Mouse (Mus musculus): Measurements from ENCODE around the gene Gm49394. TPM values are rescaled to one million over a fixed set of nuclear protein-coding genes. Genes with fewer than 3 reads are reported as not detected.

The Gm49394 gene
- polyA plus RNA-seq, 1 experiment: not detected

- Histone ChIP-seq H3K27ac (replicated peaks; ENCODE audit: low read depth, low read length) (no peak overlapping the region), H3K4me1 (ENCODE audit: control insufficient read depth, insufficient read depth, insufficient read length, low read length) (no peaks in the 10 kb centered on the region; the same call in 1 of the 2 replicates), H3K4me3 (ENCODE audit: insufficient read depth, low read depth, low read length) (no peak overlapping the region)
These were observed 5.8 kb downstream of the Gm49394 start for GRCm38 (mm10) chr7:142663931-142664421.

- H3K4me3 ChIP-seq (ENCODE audit: insufficient read depth, low read depth, low read length): no peak overlapping the region
- H3K27ac ChIP-seq (replicated peaks; ENCODE audit: low read depth, low read length): no peak overlapping the region
- H3K4me1 ChIP-seq (ENCODE audit: control insufficient read depth, insufficient read depth, insufficient read length, low read length): no peaks in the 10 kb centered on the region; the same call in 1 of the 2 replicates
These were observed 6.6 kb downstream of the Gm49394 start for GRCm38 (mm10) chr7:142663151-142663550.

GRCm38 (mm10) chr7:142661811-142662210 is 7.9 kb downstream of the Gm49394 start:
- H3K27ac ChIP-seq (replicated peaks; ENCODE audit: low read depth, low read length): no peak overlapping the region
- no peak overlapping the region for H3K4me3 ChIP-seq (ENCODE audit: insufficient read depth, low read depth, low read length)
- H3K4me1 ChIP-seq (ENCODE audit: control insufficient read depth, insufficient read depth, insufficient read length, low read length): no peaks in the 10 kb centered on the region; the same call in 1 of the 2 replicates

- H3K4me3 ChIP-seq (ENCODE audit: insufficient read depth, low read depth, low read length): peak overlapping the region; percentile 26; the same call in 1 of the 2 replicates
- no peak overlapping the region for H3K27ac ChIP-seq (replicated peaks; ENCODE audit: low read depth, low read length)
- no peaks in the 10 kb centered on the region; the same call in 1 of the 2 replicates for H3K4me1 ChIP-seq (ENCODE audit: control insufficient read depth, insufficient read depth, insufficient read length, low read length)
These were observed 8.7 kb downstream of the Gm49394 start for GRCm38 (mm10) chr7:142661046-142661445.

GRCm38 (mm10) chr7:142660651-142660945 is 9.1 kb downstream of the Gm49394 start:
- peak overlapping the region; percentile 26 for H3K4me3 ChIP-seq (ENCODE audit: insufficient read depth, low read depth, low read length)
- H3K27ac ChIP-seq (replicated peaks; ENCODE audit: low read depth, low read length): no peak overlapping the region
- H3K4me1 ChIP-seq (ENCODE audit: control insufficient read depth, insufficient read depth, insufficient read length, low read length): no peaks in the 10 kb centered on the region; the same call in 1 of the 2 replicates

- Histone ChIP-seq H3K4me3 (ENCODE audit: insufficient read depth, low read depth, low read length) (peak overlapping the region; percentile 26), H3K27ac (replicated peaks; ENCODE audit: low read depth, low read length) (no peak overlapping the region), H3K4me1 (ENCODE audit: control insufficient read depth, insufficient read depth, insufficient read length, low read length) (no peaks in the 10 kb centered on the region; the same call in 1 of the 2 replicates)
These were observed 9.7 kb downstream of the Gm49394 start for GRCm38 (mm10) chr7:142659767-142660650.

GRCm38 (mm10) chr7:142659181-142659681 is 10.5 kb downstream of the Gm49394 start:
- Histone ChIP-seq H3K4me3 (ENCODE audit: insufficient read depth, low read depth, low read length) (peak overlapping the region; percentile 60), H3K27ac (replicated peaks; ENCODE audit: low read depth, low read length) (no peak overlapping the region), H3K4me1 (ENCODE audit: control insufficient read depth, insufficient read depth, insufficient read length, low read length) (no peaks in the 10 kb centered on the region; the same call in 1 of the 2 replicates)

GRCm38 (mm10) chr7:142658681-142659180 is 11.0 kb downstream of the Gm49394 start:
- H3K4me3 ChIP-seq (ENCODE audit: insufficient read depth, low read depth, low read length): peak overlapping the region; percentile 60
- no peak overlapping the region for H3K27ac ChIP-seq (replicated peaks; ENCODE audit: low read depth, low read length)
- no peaks in the 10 kb centered on the region; the same call in 1 of the 2 replicates for H3K4me1 ChIP-seq (ENCODE audit: control insufficient read depth, insufficient read depth, insufficient read length, low read length)

GRCm38 (mm10) chr7:142657821-142658614 is 11.7 kb downstream of the Gm49394 start:
- H3K27ac ChIP-seq (replicated peaks; ENCODE audit: low read depth, low read length): no peak overlapping the region
- H3K4me3 ChIP-seq (ENCODE audit: insufficient read depth, low read depth, low read length): peak overlapping the region; percentile 60
- no peaks in the 10 kb centered on the region; the same call in 1 of the 2 replicates for H3K4me1 ChIP-seq (ENCODE audit: control insufficient read depth, insufficient read depth, insufficient read length, low read length)

GRCm38 (mm10) chr7:142657341-142657791 is 12.4 kb downstream of the Gm49394 start:
- no peak overlapping the region for H3K27ac ChIP-seq (replicated peaks; ENCODE audit: low read depth, low read length)
- no peaks in the 10 kb centered on the region; the same call in 1 of the 2 replicates for H3K4me1 ChIP-seq (ENCODE audit: control insufficient read depth, insufficient read depth, insufficient read length, low read length)
- no peak overlapping the region for H3K4me3 ChIP-seq (ENCODE audit: insufficient read depth, low read depth, low read length)

GRCm38 (mm10) chr7:142656055-142656454 is 13.7 kb downstream of the Gm49394 start:
- Histone ChIP-seq H3K4me3 (ENCODE audit: insufficient read depth, low read depth, low read length) (no peak overlapping the region), H3K27ac (replicated peaks; ENCODE audit: low read depth, low read length) (no peak overlapping the region), H3K4me1 (ENCODE audit: control insufficient read depth, insufficient read depth, insufficient read length, low read length) (no peaks in the 10 kb centered on the region; the same call in 1 of the 2 replicates)

GRCm38 (mm10) chr7:142655633-142656032 is 14.1 kb downstream of the Gm49394 start:
- Histone ChIP-seq H3K4me1 (ENCODE audit: control insufficient read depth, insufficient read depth, insufficient read length, low read length) (no peaks in the 10 kb centered on the region; the same call in 1 of the 2 replicates), H3K27ac (replicated peaks; ENCODE audit: low read depth, low read length) (no peak overlapping the region), H3K4me3 (ENCODE audit: insufficient read depth, low read depth, low read length) (no peak overlapping the region)

GRCm38 (mm10) chr7:142653726-142654125 is 16.0 kb downstream of the Gm49394 start:
- Histone ChIP-seq H3K4me3 (ENCODE audit: insufficient read depth, low read depth, low read length) (no peak overlapping the region), H3K4me1 (ENCODE audit: control insufficient read depth, insufficient read depth, insufficient read length, low read length) (no peaks in the 10 kb centered on the region; the same call in 1 of the 2 replicates), H3K27ac (replicated peaks; ENCODE audit: low read depth, low read length) (no peak overlapping the region)

- Histone ChIP-seq H3K4me3 (ENCODE audit: insufficient read depth, low read depth, low read length) (no peak overlapping the region), H3K27ac (replicated peaks; ENCODE audit: low read depth, low read length) (no peak overlapping the region), H3K4me1 (ENCODE audit: control insufficient read depth, insufficient read depth, insufficient read length, low read length) (no peaks in the 10 kb centered on the region)
These were observed 23.1 kb downstream of the Gm49394 start for GRCm38 (mm10) chr7:142646676-142647075.

- no peak overlapping the region for H3K4me3 ChIP-seq (ENCODE audit: insufficient read depth, low read depth, low read length)
- H3K4me1 ChIP-seq (ENCODE audit: control insufficient read depth, insufficient read depth, insufficient read length, low read length): no peaks in the 10 kb centered on the region
- H3K27ac ChIP-seq (replicated peaks; ENCODE audit: low read depth, low read length): no peak overlapping the region
These were observed 24.7 kb downstream of the Gm49394 start for GRCm38 (mm10) chr7:142645045-142645444.
